Mouse (Mus musculus) brain, adult 2 months (tissue): ENCODE results near the gene Cyth1.

Experiments used
- DNase-seq: peaks from one replicate; pipeline ENCODE4 v3.0.0; 2011; ENCODE audit warnings: low read depth, low spot score

The Cyth1 gene

DNA sequence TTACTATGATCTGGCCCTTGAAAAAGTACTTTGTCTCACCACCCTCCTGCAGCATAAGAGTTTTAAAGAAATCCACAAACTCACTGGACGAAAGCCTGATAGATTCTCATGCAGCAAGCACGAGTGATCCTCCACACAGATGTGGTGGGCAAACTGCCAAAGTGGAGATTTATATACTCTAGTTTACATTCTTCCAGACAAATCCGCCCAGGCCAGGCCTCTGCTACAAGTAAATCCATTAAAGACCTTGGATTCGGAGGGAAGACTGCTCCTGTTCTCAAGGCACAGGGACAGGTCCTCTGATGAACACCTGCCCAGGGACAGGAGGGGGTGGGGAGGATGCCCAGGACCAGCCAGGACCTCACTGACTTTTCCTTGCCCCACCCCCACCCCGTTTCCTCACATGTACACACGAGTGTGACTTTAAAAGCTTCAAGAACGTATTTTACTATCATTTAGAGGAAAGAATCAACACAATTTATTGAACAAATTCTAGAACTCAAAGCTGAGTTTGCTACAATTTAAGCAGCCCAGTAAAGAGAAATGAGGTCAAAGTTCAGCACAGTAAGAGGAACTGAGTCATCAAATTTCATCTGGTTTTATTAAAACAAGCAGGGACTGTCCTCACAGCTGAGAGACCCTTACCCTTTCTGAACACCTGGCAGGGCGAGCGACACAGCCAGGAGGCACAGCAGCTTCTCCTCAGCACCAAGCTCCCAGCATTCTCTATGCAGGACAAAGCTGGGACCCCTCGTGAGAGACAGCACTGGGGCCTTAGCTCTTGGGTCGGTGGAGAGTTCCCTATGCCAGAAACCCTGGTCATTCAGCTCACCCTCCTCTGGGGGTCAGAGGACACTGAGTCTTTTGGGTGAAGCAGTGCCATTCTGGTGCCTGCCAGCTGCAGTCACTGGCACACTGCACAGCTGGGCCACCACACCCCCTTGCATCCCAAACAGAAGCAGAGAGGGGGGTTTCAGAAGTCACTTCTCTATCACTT lies 47.3 kb downstream of the Cyth1 start:
- peak; percentile 79 for DNase-seq

DNA sequence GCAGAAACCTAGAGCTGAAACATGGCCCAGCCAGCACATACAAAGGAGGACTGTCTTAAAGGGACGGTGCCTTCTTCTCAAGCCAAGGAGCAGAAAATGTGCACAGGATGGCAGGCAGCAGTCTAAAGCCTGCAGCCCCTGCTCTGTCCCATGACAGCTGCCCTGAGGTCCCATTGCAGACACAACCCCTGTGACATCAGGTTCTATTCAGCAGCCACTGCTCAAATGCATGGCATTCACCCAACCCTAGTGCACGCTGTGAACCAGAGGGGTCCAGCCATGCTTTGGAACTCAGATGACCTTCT lies 50.1 kb downstream of the Cyth1 start:
- peak; percentile 70 for DNase-seq

DNA sequence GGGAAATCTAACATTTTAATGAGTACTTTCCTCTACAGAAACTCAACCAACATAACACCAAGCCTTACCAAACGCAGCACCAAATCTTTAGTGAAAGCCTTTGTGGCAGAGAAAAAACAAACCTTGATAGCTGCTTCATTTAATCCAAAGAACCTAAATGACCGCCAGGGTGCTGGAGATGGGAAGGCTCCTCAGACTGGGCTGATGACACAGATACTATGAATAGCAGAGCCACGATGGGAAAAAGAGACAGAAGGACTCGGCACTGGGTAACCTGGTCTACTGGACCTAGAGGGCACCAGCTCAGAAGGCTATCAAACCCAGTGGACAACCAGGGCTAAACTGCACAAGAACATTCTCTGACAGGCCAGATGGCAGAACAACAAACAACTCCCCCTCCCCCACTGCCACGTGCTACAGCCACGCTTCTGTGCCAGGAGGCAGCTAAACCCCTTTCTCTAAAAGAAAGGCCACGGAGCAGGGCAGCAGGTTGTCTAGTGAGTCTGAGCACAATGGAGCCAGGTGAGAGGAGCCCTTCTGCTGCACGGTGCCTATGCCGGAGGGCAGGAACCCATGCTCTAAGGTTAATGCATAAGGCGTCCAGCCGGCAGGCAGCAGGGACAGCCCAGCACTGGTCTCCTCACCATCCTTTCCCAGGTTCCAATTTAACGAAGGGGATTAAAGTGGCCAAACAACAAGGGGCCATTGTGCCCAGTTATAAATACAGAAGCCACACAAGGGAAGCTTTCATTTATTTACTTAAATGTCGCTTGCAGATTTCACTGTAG lies 50.7 kb downstream of the Cyth1 start:
- DNase-seq: peak; percentile 95

- DNase-seq: no peak
These were observed 51.5 kb downstream of the Cyth1 start for GRCm38 (mm10) chr11:118196824-118197388.

DNA sequence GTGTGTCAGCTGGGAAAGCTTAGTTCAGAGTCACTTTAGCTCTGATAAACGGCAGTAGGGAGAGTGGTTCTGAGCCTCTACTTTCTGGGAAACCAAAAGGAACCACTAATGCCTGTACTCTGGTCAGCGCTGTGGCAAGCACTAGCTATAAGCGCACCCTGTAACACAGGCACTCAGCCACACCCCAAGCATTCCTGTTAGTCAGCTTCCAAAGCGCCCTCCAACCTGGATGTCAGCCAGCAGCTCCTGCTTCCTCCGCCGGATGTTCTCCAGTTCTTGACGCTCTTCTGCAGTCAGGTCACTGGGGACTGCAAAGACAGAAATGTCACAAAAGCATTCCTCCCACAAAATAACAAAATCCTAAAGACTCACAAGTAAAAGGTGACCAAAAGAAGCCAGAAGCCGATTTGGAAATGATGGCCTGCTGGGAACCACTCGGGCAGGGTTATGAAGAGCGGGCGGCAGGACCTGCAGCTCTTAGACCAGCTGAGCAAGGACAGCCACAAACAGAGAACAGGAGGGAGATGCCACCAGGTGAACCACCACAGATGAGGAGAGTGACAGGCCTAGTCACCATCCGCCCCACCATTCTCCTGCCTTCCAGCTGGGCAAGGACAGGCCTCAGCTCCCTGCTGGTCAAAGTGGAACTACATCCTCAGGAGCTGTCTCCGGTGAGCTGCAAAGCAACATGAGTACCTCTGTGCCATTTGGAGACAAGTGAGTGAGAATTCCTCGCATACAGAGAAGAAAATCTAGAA lies 54.8 kb downstream of the Cyth1 start:
- peak; percentile 92 for DNase-seq

DNA sequence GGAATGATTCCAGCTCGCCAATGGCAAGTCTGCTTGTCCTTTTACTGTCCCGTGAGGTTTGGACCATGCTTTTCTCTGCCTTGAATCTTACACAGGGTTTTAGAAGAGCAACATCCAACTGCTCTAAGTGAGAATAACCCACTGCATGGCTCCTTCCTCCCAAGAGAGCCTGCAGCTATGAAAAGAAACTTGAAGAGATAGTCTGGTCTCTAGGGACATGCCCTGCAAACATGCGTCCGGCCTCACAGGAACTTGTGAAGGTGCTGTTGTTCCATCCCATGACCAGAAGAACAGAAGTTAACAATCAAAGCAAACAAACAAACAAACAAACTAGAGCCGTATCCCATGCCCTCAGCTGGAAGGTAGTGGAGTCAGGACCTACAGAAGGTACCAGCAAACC lies 55.4 kb downstream of the Cyth1 start:
- DNase-seq: no peak

DNA sequence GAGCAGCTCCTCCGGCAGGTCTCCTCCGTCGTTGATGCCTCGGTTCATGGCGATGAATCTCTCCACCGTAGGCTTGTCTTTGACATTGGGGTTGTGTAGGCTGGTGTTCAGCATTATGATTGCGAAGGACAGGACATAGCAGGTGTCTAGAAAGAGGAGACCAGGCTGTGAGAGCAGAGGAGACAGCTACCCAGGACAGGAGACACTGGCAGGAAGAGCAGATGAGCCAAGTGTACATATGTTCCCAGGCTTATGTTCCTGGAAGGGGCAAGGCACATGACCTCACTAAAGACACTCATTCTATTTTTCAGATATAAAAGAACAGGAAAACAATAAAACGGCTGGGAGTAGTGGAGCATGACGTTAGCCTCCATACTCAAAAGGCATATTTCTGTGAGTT lies 65.6 kb downstream of the Cyth1 start:
- DNase-seq: no peak

- DNase-seq: peak; percentile 64
These were observed 66.0 kb downstream of the Cyth1 start for GRCm38 (mm10) chr11:118182353-118182752.

DNA sequence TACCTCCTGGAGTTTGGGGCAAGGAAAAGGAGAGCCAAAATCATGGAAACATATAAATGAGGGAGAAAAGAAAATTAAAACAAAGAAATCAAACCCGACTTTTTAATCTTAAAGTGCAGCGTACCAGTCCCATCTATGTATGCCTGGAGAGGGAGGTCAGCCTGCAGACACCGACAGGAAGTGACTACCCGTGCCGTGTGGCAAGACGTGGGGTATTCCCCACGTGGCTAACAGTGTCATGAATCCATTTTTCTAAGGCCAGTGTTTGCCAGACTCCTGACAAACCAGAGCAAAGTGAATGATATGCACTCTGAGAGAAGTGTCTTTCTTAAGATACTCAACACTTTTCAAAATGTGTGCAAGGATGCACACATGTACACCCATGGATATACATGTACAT lies 68.2 kb downstream of the Cyth1 start:
- no peak for DNase-seq

DNA sequence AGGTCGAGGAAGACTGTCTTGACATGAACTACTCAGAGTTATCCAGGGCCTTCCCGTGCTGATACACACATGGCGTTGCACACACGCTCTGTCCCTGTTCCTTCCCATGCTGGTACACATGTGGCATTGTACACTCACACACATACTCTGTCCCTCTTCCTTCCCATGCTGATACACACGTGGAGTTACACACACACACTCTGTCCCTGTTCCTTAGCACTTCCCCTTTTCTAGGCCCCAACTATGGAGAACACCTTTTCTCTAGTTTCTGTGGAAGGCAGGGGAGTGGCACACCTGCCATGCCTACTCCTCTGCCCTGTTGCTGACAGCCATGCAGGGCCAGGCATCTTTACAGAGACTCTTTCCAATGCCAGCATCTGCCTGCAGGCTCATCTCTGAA lies 70.2 kb downstream of the Cyth1 start:
- no peak for DNase-seq

DNA sequence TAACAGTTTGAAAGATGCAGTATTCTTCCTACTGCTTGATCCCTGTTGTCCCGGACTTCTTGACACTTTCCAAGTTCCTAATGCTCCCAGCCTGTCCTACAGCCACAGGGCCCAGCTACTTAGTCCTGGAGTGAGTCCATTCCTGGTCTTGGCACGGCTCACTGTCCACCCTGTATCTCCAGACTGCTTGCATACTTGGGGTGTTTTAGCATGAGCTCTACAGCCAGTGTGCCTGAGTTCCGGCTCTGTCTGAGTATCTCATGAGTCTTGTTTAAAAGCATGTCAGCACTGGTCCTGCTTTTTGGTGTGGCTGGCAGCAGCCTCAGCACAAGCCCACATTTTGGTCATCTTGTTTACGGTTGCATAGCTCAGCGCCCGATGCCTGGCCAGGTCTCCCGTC lies 73.6 kb downstream of the Cyth1 start:
- peak; percentile 58 for DNase-seq

- peak; percentile 70 for DNase-seq
These were observed 75.6 kb downstream of the Cyth1 start for GRCm38 (mm10) chr11:118172768-118173167.

DNA sequence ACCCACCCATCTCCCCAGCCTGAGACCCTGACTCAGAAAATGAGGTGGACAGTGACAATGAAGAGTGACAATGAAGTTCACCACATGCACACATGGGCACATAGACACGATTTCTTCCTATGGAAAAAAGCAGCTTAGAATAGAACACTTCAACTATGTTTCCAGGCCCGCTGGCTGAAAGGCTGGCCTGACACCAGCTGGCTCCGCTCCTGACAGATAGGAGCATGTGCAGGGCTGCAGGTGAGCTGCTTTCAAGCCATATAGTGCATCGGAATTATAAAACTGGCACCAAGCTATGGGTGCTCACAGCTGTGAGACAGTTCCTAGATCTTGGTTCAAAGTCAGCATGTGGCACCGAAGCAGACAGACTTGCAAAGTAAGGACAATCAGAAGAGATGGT lies 78.1 kb downstream of the Cyth1 start:
- DNase-seq: peak; percentile 53

DNA sequence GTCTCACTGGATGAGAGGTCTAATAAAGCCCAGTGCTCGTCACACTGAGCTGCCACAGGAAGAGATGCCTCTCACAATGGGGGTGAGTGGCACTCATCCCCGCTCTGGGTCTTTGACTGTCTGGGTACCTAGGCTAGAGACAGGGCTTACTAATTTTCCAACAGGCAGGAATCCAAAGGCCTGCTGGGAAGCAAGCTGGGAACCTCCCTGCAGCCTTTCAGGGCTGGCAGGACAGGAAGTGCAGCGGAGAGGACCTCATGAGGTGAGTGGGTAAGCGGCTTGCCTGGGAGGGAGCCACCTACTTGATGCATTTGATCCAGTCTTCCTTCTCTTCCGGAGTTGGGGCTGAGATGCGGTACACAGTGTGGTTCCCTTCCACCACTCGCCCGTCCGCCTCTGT lies 79.7 kb downstream of the Cyth1 start:
- DNase-seq: peak; percentile 56

DNA sequence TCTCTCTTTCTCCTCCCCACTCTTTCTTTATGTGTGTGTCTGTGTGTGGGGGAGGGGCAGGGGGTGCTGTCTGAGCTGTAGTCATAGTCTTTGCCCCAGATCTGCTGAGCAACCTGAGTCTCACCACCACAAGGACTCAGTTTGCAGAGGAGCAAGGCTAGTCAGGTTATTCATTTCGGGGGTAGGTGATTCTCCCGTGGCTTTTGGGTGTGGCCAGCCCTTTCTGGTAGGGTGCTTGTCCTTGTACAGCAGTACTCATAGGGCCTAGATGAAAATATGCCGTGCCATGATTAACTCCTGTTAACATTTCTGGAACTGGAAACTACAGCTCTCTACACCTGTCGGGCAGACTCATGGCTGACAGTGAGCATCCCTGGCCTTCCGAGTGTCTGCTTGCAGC lies 81.8 kb downstream of the Cyth1 start:
- no peak for DNase-seq

GRCm38 (mm10) chr11:118165681-118166080 lies 82.7 kb downstream of the Cyth1 start:
- peak; percentile 49 for DNase-seq

DNA sequence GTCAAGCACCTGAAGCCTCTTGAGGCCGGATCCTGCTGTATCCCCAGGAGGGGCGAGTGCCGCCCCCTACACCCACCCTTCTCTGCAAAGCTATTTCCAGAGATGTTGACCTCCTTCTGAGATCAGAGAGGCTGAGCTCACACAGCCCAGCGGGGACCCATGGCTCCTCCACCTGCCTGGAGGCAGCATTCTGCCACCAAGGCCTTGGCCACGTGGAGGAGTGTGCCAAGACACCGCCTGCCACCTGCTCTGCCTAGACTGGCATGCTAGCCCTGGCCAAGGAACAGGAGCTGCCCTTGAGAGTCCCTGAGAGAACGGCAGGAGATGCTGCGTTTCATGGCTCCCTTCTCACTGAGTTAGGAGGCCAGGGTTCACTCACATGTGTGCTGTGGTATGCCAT lies 83.8 kb downstream of the Cyth1 start:
- peak; percentile 93 for DNase-seq

- DNase-seq: peak; percentile 72
These were observed 86.1 kb downstream of the Cyth1 start for GRCm38 (mm10) chr11:118162245-118162644.

- DNase-seq: no peak
These were observed 87.2 kb downstream of the Cyth1 start for GRCm38 (mm10) chr11:118161240-118161639.

DNA sequence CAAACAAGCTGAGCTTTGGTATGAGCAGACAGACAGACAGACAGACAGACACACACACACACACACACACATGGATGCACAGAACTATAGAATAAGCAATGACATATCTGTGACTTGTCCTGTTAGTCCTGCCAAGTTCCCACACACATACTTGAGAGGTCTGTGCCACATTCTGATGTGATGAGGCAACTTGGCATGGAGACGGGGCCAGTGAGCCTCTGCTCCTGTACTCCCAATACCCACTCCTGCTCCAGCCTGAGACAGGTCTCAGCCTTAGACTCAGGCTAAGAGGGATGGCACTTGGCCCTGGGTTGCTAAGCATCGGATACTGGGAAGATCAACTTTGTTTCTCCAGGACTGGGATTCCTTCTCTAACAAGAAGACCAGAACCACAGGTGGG lies 87.6 kb downstream of the Cyth1 start:
- no peak for DNase-seq

GRCm38 (mm10) chr11:118158753-118159152 lies 89.6 kb downstream of the Cyth1 start:
- DNase-seq: peak; percentile 54
